Mouse (Mus musculus) ES-E14 (cell line): ENCODE measurements at regions not wholly inside any gene's neighbourhood (a gene's known extent, or its start where the extent isn't known, plus 50 kb on each side); places are given as distances from the start of the nearest gene placed in this dataset.

ENCODE experiments used
- DNase-seq: peaks from one replicate; pipeline ENCODE4 v3.0.0-alpha.2; 2013; ENCODE audit warnings: low read depth, low spot score
- H3K27ac ChIP-seq: 2 replicates; pipeline ENCODE4 v1.5.1; 2012; ENCODE audit warnings: low read depth, mild to moderate bottlenecking, low read length, moderate library complexity, mixed read lengths; ENCODE audit not compliant: poor library complexity, insufficient read depth, severe bottlenecking
- H3K36me3 ChIP-seq: 2 replicates; pipeline ENCODE4 v1.6.1; 2012; ENCODE audit warnings: mild to moderate bottlenecking, low read length, moderate library complexity, mixed read lengths; ENCODE audit not compliant: control insufficient read depth, poor library complexity, insufficient read depth, severe bottlenecking
- H3K4me1 ChIP-seq, 2 experiments: fragments of 150-350 bp in 1 of 2; sonication (generic) in 1 of 2; 2 replicates each; pipeline ENCODE4 v1.6.1; 2012; ENCODE audit warnings: low read length in 2 of 2, mild to moderate bottlenecking in 1 of 2, mixed read lengths in 1 of 2; ENCODE audit not compliant: control insufficient read depth in 2 of 2, insufficient read depth in 2 of 2, poor library complexity in 1 of 2
- H3K4me3 ChIP-seq, 2 experiments: fragments of 150-350 bp in 1 of 2; sonication (generic) in 1 of 2; 2 replicates each; pipeline ENCODE4 v1.5.1; 2012; ENCODE audit warnings: low read length in 2 of 2, low read depth in 1 of 2, mild to moderate bottlenecking in 1 of 2, mixed read lengths in 1 of 2; ENCODE audit not compliant: insufficient read depth in 1 of 2, poor library complexity in 1 of 2, severe bottlenecking in 1 of 2
- H3K9ac ChIP-seq: 2 replicates; pipeline ENCODE4 v1.6.1; 2012; ENCODE audit warnings: low read depth, mild to moderate bottlenecking, low read length, mixed read lengths; ENCODE audit not compliant: poor library complexity, insufficient read depth, severe bottlenecking
- H3K9me3 ChIP-seq: fragments of 150-350 bp; sonication (generic); 2 replicates; pipeline ENCODE4 v1.6.1; 2012; ENCODE audit warnings: low read depth, mild to moderate bottlenecking, low read length; ENCODE audit not compliant: control insufficient read depth, insufficient read depth
- CHD2 ChIP-seq: IDR thresholded peaks from 2 replicates; pipeline ENCODE4 v1.6.1; 2014; ENCODE audit warnings: mild to moderate bottlenecking, low read depth, low read length, inconsistent platforms
- HCFC1 ChIP-seq: IDR thresholded peaks from 2 replicates; pipeline ENCODE4 v1.6.1; 2012; ENCODE audit warnings: low read length, inconsistent platforms, borderline replicate concordance; ENCODE audit not compliant: insufficient read depth
- MAFK ChIP-seq: IDR thresholded peaks from 2 replicates; pipeline ENCODE4 v1.6.1; 2014; ENCODE audit warnings: mild to moderate bottlenecking, low read depth, low read length, inconsistent platforms; ENCODE audit not compliant: insufficient read depth
- ZC3H11A ChIP-seq: IDR thresholded peaks from 2 replicates; pipeline ENCODE4 v1.6.1; 2012; ENCODE audit warnings: low read depth, mild to moderate bottlenecking, inconsistent platforms, low read length, borderline replicate concordance
- ZNF384 ChIP-seq: IDR thresholded peaks from 2 replicates; pipeline ENCODE4 v1.6.1; 2012; ENCODE audit warnings: low read depth, low read length, inconsistent platforms
- in situ Hi-C, 2 experiments: fragments of 600-800 bp; cut with MboI; formaldehyde crosslinking; loops; one replicate each; pipeline ENCODE4 v1.15.1; 2025; ENCODE audit warnings: low sequenced_read_pairs in 2 of 2, inconsistent platforms in 1 of 2; ENCODE audit not compliant: unreplicated experiment in 2 of 2

DNA sequence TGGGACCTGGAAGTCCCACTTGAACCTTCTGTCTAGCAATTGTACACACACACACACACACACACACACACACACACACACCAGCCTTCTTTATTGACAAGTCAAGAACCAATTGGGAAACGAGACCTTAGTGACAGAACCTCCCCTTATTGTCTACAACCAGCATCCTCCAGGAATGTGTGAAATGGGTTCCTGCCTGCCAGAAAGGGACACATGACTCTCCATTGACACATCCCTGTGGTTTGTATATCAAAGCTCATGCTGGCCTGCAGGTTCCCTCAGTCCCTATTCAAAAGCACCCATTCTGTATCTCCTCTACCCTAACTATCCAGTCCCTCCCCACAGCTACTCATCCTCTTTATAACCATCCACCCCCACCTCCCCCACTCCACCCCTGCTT, 202.4 kb downstream of the Xxylt1 start:
- TF ChIP-seq ZC3H11A: no peak
- no peak for TF ChIP-seq CHD2
- TF ChIP-seq MAFK: no peak
- no peak for TF ChIP-seq HCFC1
- TF ChIP-seq ZNF384: no peak
- Histone ChIP-seq H3K27ac (no peak overlapping the region), H3K9ac (no peak overlapping the region), H3K36me3 (no peaks in the 10 kb centered on the region), H3K4me3 (no peak overlapping the region), H3K4me1 (peaks cover 0 to 7% of the 10 kb centered on the region in 2 experiments; a peak in 1 of 4 replicates), H3K9me3 (no peaks in the 10 kb centered on the region)
- DNase-seq: no peak
- in situ Hi-C loops: no loop called here

- Histone ChIP-seq H3K36me3 (no peaks in the 10 kb centered on the region), H3K4me1 (peaks cover 0 to 5% of the 10 kb centered on the region in 2 experiments; a peak in 1 of 4 replicates), H3K27ac (no peak overlapping the region), H3K9ac (no peak overlapping the region), H3K4me3 (no peak overlapping the region), H3K9me3 (no peaks in the 10 kb centered on the region)
- TF ChIP-seq ZC3H11A: no peak
- no peak for TF ChIP-seq CHD2
- in situ Hi-C loops: no loop called here
- DNase-seq: no peak
Measured at GRCm38 (mm10) chr16:30879878-30880277, 201.4 kb downstream of the Xxylt1 start.

GRCm38 (mm10) chr16:30880682-30881081, 200.6 kb downstream of the Xxylt1 start:
- Histone ChIP-seq H3K4me1 (peaks cover 0 to 5% of the 10 kb centered on the region in 2 experiments; a peak in 1 of 4 replicates), H3K4me3 (no peak overlapping the region), H3K27ac (no peak overlapping the region), H3K9ac (no peak overlapping the region), H3K9me3 (no peaks in the 10 kb centered on the region), H3K36me3 (no peaks in the 10 kb centered on the region)
- in situ Hi-C loops: no loop called here
- DNase-seq: no peak
- TF ChIP-seq HCFC1 (no peak), ZNF384 (no peak)

- Histone ChIP-seq H3K9ac (no peak overlapping the region), H3K4me3 (no peak overlapping the region), H3K4me1 (peaks cover 0 to 5% of the 10 kb centered on the region in 2 experiments; a peak in 1 of 4 replicates), H3K27ac (no peak overlapping the region), H3K9me3 (no peaks in the 10 kb centered on the region), H3K36me3 (no peaks in the 10 kb centered on the region)
- TF ChIP-seq HCFC1 (no peak), ZNF384 (no peak), MAFK (no peak), CHD2 (no peak), ZC3H11A (no peak)
- no peak for DNase-seq
- in situ Hi-C loops: no loop called here
Measured at GRCm38 (mm10) chr16:30881186-30881585, 200.0 kb downstream of the Xxylt1 start.

GRCm38 (mm10) chr16:30883490-30884188, 197.6 kb downstream of the Xxylt1 start:
- peaks cover 0 to 3% of the 10 kb centered on the region in 2 experiments; a peak in 1 of 4 replicates for H3K4me1 ChIP-seq
- no peak overlapping the region for H3K4me3 ChIP-seq
- no peaks in the 10 kb centered on the region for H3K36me3 ChIP-seq
- DNase-seq: no peak
- no peak overlapping the region for H3K9ac ChIP-seq
- in situ Hi-C loops: no loop called here
- no peaks in the 10 kb centered on the region for H3K9me3 ChIP-seq
- TF ChIP-seq HCFC1 (no peak), ZNF384 (no peak), ZC3H11A (no peak)
- no peak overlapping the region for H3K27ac ChIP-seq
